Mouse (Mus musculus) c-Kit-positive CD71-negative TER-119-negative erythroid progenitor cells, embryonic 14.5 days (primary cell): ENCODE measurements around the gene Selenos.

Source experiments
- DNase-seq: peaks from one replicate; pipeline ENCODE4 v3.0.0-alpha.2; 2013; ENCODE audit warnings: low read depth

The Selenos gene

DNA sequence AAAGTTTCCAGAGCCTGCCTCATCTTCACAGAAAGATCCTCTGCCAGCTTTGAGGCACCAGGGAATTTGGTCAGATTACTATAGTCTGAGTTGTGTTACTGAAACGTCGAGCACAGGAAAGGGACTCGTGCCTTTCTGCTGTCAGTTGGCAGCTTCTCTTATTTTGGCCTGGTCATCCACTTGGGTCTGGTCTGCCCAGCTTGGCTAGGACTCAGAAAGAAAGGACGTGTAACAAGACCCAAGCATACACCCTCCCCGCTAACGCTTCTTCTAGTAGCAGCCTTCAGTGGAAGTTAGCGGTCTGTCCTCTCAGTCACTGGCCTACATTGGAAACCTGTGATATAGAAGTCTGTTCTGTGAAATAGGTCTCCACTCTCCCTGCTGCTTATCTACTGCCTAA, 5.1 kb downstream of the Selenos start:
- DNase-seq = no peak

DNA sequence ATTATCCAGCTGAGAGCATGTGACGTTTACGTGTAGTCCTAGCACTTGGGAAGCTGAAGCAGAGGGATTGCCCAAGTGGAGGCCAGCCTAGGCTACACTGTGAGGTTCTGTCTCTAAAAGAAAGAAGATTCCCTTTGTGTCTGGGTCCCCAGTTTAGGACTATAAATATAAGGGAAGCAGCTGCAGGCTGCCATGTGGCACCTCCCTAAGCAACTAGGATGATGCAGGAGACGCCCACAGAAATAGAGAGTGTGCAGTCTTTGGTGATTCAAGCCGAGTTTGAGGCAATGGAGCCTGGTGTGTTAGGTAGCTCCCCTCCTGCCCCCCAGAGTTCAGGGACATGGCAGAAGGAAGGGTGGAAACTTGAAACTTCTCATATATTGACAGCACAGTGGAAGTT, 8.2 kb downstream of the Selenos start:
- DNase-seq = no peak

DNA sequence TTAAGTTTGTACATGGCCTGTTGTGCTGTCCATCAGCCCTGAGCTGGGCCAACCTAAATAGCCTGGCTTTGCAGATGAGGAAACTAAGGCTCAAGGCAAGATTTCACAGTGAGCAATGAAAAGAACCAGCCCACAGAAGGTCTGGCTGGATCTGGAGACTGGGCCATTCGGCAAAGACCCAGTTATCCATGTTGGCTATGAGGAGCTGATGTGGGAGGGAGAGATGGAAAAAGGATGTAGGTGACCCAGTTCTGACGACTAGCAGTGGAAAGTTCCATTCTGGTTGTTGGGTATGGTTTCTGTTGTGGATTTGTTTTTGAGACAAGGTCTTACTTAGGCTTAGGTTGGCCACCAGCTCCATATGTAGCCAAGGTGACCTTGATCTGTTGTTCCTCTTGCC, 8.6 kb downstream of the Selenos start:
- DNase-seq = no peak

DNA sequence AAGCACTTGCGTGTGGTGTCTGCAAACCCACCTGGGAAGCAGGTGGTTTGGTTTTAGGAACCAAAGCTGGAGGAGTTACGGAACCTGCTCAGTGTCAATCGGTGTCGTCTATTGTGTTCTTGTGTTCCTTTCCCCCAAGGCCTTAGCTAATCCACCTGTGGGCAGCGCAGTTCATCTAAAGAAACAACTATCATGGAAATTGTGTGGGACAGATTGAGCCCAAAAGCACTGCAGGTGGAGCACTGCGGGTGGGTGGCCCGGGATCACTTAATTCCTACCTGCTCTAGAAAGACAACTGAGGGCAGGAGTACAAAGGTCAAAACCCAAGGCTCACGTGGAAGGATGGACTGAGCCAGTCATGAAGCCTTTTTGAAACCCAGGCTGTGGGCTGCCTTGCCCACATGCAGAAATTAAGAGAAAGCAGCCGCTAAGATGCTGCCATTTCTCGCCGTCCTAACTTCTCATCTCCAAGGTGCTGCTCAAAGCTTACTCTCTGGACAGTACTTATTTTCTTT, 11.3 kb downstream of the Selenos start:
- no peak for DNase-seq

DNA sequence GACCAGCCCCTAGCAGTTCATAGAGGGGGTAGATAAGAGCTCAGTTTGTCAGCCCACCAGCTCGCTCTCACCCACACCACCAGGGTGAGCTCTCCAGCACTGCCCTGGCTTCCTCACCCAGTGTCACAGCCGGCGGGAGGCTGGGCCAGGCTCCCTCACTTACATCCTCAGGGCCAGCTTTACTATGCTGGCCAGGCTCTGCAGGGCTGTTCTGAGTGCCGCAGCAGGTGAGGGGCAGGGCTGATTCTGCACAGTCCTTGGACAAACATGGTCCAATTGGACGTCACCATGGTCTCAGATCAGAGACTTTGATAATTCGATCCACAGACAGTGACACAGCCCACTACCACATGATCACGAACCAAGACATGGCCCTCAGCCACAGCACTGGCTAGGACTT, 12.1 kb downstream of the Selenos start:
- DNase-seq = no peak

DNA sequence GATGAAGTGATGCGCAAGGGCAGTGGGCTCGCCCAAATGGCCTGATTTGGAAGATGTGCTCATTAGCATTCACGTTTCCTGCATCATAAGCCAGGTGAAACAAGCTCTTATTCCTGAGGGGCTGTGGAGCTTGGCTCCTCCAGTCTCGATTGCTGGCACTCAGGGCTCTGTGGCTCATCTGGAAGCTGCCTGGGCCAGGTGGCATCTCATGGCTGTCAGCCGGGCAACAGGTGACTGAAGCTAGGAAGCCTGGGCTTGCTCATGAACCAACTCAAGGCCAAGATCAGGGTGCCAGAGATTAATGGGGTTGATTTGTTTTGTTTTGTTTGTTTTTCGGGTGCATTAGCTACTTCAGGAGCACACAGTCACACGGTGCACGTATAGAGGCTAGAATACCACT, 13.2 kb downstream of the Selenos start:
- DNase-seq = no peak

DNA sequence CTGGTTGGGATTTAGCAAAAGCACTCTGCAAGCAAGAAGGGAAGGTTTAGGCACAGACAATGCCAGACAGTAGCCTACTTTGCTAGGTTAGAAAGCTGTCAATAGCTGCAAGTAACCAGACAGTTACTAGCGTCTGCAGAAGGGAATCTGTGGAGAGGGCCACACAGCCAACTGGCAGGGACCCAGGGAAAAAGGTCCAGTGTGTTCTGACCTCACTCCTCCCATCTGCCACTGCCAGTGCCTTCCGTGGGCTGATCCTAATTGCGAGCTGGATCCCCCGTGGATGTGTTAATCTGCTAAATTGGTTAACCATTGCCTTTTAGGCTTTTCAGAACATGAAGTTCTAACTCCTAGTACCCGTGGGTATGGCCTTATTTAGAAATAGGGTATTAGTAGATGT, 14.7 kb downstream of the Selenos start:
- no peak for DNase-seq

DNA sequence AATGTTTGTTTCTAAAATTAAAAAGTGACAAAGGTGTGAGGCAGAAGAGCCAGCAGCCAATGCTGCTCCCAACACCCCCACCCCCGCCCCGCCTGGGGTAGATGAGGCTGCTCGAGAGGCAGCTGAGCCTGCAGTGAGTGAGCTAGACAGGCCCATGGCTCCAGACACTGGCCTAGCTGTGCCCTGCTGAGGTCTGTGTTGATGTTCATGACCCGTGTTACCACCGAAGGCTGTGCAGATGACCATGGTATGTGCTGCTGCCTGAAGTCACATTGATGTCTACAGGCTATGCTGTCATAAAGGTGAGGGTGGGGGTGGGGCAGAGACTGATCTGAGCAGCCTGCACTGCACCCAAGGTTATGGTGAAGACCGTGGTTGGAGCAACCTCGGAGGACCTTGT, 19.4 kb downstream of the Selenos start:
- DNase-seq = no peak

DNA sequence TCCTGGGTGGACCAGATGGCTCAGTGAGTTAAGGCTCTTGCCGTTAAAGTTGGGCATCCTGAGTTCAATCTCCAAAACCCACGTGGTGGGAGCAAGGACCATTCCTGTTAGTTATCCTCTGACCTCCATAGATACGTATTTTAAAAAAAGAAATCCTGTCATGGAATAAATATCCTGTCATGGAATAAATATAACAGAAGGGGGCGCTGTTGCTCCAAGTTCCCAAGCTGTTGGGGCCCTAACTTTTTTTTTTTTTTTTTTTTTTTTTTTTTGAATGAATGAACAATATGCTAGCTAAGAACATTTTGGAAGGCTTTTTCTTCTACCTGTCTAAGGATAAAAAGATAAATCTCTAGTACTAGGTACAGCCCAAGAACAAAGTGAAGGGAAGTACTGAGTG, 22.4 kb downstream of the Selenos start:
- no peak for DNase-seq

DNA sequence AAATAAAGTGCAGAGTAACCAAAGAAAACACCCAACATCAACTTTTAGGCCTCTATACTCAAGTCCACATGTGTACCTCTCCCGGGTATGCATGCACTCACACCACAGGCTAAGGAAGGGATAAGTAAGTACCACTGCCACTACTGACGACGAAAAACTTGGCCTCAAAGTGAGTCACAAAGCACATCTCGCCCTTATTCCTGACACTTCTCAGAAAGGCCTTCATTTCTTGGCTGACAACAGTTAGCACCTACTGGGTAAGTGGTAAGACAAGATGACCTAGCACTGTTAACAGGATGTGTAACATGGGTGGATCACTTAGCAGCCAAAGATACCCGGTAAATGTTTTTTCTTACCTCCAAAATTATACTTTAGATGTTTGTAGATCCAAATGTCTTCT, 25.1 kb downstream of the Selenos start:
- DNase-seq = no peak

DNA sequence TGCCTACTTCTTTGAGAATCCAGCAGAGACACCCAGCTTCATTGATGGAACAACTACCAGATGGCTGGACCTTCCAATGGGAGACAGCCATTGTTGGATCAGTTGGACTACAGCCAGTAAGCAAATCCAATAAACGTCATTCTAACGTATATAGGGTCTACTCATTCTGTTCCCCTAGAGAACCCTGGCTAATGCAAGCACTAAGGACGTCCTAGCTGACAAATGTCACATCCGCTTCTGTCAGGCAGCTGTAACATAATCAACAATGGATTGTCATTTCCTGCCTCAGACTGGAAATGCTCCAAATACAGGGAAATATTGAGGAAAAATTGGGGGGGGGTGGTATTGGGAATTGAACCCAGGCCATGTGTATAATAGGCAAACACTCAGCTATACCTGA, 26.3 kb downstream of the Selenos start:
- DNase-seq = no peak

DNA sequence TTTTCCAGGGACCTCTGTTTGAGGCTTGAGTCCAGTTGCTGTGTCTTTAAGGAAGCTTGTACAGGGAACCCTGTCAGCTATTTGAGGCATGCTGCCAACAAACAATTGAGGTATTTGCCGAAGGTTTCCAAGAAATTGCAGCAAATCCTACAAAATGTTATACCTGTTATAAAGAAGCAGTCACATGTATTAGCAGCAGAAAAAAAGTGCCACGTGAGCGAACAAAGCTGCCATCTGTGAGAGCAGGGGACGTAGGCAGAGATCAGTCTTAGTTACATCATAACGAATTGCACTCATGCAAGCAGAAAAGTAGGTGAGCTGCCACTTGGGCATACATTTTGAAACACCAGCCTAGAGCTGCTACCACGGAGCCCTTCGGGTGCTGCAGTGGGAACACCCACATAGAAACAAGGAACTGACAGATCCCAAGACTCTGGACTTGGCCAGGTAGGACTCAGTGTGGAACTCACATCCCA, 27.2 kb downstream of the Selenos start:
- DNase-seq = no peak

DNA sequence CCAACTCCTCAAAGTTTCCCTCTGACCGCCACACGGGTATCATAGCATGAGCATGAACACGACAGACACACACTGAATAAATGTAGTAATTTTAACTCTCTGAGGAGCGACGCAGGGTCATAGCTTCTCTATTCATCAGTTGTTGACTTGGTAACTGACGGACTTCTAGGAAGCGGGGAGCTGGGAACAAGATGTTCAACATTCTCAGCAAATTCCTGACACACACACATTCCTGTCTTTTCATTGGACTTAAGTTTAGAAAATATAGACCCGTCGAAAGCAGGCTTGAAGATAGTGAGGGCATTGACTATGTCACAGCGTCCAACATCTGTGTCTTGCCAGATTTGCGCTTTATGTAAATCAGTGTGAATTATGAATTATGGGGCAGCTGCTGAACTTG, 27.8 kb downstream of the Selenos start:
- no peak for DNase-seq

DNA sequence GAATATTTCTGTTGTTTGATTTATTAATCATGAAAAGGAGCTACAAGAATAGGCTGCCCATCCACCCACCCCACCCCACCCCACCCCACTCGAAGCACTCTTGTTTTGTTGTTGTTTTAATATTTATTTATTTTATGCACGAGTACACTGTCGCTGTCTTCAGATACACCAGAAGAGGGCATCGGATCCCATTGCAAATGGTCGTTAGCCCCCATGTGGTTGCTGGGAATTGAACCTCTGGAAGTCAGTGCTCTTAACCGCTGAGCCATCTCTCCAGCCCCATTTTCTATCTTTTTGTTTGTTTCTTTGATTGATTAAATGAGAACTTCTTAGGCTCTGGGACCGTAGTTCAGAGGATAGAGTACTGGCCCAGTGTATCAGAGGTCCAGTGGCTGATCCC, 28.5 kb downstream of the Selenos start:
- no peak for DNase-seq

DNA sequence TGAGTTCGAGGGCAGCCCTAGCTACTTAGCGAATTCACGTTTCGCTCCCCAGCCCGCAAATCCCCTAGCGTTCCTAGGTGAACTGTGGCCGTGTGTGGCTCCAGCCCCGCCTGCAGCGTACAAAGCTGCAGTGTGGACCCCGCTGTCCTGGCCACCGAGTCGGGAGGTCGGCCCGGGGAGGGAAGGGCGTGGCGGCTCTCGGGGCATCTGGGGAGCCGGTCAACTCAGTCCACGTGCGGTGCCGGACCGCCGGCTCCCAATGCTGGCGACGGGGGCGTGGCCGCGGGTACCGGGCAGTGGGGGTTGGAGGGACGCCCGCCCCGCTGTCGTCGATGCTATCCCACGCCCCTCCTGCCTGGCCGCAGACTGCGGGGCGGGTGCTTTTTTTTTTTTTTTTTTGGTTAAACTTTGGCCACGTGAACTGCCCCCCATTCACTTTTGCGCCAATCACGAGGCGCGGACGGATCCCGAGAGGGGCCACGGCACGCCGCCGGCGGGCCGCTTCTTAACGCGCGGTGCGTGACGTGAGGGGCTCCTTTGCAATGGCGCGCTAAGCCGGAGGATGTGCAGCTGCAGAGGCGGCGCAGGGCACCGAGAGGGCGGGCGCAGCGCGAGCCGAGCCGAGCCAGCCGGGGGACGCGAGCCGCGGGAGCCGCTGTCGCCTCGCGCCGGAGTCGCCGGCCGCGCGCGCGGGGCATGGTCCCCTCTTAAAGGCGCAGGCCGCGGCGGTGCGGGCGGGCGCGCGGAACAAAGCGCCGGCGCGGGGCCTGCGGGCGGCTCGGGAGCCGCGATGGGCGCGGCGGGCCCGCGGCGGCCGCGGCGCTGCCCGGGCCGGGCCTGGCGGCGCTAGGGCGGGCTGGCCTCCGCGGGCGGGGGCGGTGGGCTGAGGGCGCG, 29.8 kb downstream of the Selenos start, which contains the start of gene Chsy1:
TSS of gene Chsy1 (plus strand) at position 555 of the 894 bp plus-strand sequence.
- DNase-seq = peak; percentile 75

DNA sequence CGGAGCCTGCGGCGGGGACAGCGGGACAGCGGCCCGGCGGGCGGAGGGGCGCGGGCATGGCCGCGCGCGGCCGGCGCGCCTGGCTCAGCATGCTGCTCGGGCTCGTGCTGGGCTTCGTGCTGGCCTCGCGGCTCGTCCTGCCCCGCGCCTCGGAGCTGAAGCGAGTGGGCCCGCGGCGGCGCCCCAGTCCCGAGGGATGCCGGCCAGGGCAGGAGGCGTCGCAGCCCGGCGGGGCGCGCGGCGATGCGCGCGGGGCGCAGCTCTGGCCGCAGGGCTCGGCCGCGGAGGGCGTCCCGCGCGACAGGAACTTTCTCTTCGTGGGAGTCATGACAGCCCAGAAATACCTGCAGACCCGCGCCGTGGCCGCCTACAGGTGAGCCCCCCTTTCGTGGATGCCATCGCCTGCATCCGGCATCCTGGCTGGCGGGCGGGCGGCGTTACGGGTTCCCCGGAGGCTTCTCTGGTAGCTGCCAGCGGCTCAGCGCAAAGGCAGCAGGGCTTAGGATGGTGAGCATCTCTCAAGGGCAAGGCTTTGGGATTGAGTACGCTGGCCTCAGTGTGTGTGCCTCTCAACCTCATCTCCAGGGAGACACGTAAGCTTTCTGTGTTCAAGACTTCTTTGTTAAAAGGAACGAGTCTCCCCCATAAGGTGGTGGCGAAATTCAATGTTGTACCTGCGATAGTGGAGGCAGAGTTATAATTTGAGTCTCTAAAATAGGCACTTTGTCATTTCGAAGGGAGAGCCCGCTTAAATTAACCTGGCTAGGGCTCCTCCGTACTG, 30.6 kb downstream of the Selenos start:
- DNase-seq = no peak

DNA sequence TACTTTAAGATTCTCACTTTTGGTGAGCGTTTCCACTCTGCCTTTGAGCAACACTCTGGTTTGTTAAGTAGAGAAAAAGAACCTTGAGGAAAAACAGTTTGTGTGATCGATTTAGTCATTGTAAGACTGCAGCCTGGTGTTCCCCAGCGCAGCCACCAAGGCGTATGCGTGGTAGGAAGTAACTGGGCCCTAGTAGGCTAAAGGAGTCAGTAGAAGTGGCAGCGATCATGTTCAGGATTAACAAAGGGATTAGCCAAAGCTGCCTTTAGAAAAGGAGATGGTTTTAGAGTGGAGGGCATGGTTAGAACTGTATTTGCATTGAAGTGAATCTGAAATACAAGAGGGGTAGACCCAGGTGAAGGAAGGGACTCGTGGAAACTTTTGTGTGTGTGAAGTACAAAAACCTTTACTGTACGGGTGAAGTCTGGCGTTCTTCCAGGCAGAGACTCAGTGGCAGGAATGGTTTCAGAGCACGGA, 31.2 kb downstream of the Selenos start:
- no peak for DNase-seq

DNA sequence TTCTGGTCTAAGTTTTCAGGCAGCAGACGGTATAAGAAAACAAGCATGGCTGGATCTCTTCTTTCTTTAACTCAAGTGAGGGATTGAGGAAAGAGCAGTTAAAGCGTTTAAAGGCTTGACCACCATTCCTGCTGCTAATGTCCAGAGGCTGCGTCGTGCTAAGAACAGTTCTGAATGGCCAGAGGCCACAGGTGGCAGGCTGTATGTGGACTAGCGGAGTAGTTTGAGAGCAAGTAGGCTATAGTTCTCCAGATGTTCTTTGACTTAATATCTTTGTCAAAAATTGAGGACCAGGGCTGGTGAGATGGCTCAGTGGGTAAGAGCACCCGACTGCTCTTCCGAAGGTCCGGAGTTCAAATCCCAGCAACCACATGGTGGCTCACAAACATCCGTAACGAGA, 31.8 kb downstream of the Selenos start:
- no peak for DNase-seq

DNA sequence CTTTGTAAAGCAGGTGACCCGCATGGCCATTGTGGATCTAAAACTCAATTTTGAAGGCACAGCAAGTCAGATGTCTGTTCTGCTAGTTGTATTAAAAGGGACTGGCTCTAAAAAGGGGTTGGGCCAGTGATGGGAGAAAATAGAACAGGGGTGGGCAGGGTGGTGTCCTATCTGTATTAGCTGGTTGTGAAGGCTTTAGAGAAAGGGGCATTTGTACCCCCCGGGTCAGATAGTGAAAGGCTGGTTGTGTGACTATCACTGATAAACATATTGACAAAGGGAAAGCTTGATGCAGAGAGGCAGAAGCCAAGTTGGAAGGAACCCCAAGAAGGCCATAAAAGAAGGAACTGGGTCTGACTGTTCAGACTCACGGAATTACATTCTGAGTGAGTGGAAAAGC, 34.1 kb downstream of the Selenos start:
- DNase-seq = no peak

DNA sequence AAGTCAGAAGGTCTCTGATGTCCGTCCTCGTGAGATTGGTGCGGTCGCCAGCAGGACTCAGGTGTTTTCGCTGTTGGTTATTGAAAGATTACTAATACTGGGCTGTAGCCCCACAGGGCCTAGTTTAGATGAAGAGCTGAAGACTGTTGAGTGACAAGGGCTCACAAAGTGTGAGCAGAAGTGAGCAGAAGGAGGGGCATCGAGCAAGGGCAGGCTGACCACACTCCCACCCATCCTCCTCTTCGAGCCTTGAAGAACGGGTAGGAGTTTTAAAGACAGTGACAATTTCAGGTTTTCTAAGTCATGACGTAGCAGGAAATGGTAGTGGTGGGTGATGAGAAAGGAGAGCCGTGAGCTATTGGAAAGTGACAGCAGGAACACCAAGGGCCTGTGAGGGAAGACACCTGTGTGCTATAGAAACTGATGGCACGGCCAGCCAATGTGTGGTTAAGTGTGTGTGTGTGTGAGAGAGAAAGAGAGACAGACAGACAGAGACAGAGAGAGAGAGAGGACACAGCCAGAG, 36.4 kb downstream of the Selenos start:
- no peak for DNase-seq

DNA sequence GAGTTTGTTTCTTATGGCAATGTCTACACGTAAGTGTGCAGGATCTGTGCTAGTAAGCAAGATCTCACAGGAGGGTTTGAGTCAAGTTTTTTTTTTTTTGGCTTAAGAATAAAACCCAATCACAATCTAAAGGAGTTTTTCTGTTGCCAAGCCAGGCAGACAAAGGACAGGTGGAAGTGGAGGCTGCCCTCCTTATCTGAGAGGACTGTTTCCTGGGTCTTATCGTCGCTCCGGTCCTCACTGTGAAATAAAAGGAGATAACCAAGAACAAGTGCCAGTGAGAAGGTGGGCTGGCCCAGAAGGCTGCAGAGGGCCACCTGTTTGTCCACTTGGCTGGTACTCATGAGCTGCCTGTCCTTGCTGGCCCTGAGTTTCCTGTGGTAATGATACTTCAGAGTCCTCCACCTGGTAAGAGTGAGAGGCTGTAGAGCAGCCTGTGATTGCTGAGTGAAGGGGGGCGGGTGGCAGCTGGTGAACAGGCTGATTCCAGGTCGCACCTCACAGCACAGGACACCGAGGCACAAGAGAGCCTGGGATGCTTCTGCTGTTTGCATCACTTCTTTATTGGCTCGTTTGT, 37.5 kb downstream of the Selenos start:
- DNase-seq = no peak

DNA sequence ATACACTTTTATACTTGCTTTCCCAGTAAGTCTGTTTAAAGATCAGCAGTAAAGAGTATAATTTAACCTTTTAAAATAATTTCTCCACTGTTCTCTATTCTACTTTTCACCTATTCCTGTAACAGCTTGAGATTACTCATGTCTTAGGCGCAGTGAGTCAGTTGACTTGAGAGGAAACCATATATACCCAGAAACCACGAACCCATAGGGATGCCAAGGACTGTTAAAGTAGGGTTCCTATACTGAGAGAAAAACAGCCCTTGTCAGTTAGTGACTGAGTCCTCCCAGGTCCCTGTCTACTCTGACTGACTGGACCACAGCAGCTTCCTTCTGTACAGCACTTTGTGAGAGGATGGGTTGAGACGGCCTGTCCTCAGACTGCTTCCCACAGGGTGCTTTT, 38.6 kb downstream of the Selenos start:
- DNase-seq = no peak
